Mouse (Mus musculus) stomach, postnatal 0 days (tissue): ENCODE data around the gene Astn1. TPM values are rescaled to one million over a fixed set of nuclear protein-coding genes. Genes with fewer than 3 reads are reported as not detected.

Experiments
- ATAC-seq: fragments of 200-750 bp; cut with Nextera tagmentation; 2 replicates; pipeline ENCODE4 v1.8.0; 2017; ENCODE audit not compliant: low FRiP score, low TSS enrichment
- DNase-seq: peaks from one replicate; pipeline ENCODE4 v3.0.0-alpha.2; 2016; ENCODE audit warnings: low spot score
- H3K27ac ChIP-seq: fragments of 300-500 bp; sonication (generic); replicated peaks from 2 replicates; pipeline ENCODE4 v1.5.1; 2014; ENCODE audit warnings: mild to moderate bottlenecking, control low read depth
- H3K27me3 ChIP-seq: fragments of 300-500 bp; sonication (generic); 2 replicates; pipeline ENCODE4 v1.6.1; 2014; ENCODE audit warnings: low read length; ENCODE audit not compliant: control insufficient read depth, insufficient read depth
- H3K36me3 ChIP-seq: fragments of 300-500 bp; sonication (generic); 2 replicates; pipeline ENCODE4 v1.6.1; 2014; ENCODE audit warnings: low read length, mixed read lengths; ENCODE audit not compliant: control insufficient read depth, insufficient read depth
- H3K4me1 ChIP-seq: fragments of 300-500 bp; sonication (generic); replicated peaks from 2 replicates; pipeline ENCODE4 v1.6.1; 2014; ENCODE audit warnings: antibody characterized with exemption; ENCODE audit not compliant: control insufficient read depth, insufficient read depth
- H3K4me2 ChIP-seq: fragments of 300-500 bp; sonication (generic); replicated peaks from 2 replicates; pipeline ENCODE4 v1.6.1; 2014; ENCODE audit warnings: low read depth, mild to moderate bottlenecking, control low read depth, moderate library complexity
- H3K4me3 ChIP-seq: fragments of 300-500 bp; sonication (generic); 2 replicates; pipeline ENCODE4 v1.5.1; 2014; ENCODE audit warnings: low read depth, low read length, control low read depth
- H3K9ac ChIP-seq: fragments of 300-500 bp; sonication (generic); 2 replicates; pipeline ENCODE4 v1.6.1; 2014; ENCODE audit warnings: mild to moderate bottlenecking, low read length, control low read depth, mixed read lengths
- H3K9me3 ChIP-seq: fragments of 300-500 bp; sonication (generic); 2 replicates; pipeline ENCODE4 v1.6.1; 2016; ENCODE audit warnings: low read length; ENCODE audit not compliant: control insufficient read depth
- CTCF ChIP-seq: IDR thresholded peaks from 2 replicates; pipeline ENCODE4 v1.5.1; 2016; ENCODE audit warnings: antibody characterized with exemption, low read depth, mild to moderate bottlenecking, moderate library complexity
- EP300 ChIP-seq: optimal IDR thresholded peaks from 2 replicates; pipeline ENCODE3; 2016; ENCODE audit warnings: antibody characterized with exemption
- WGBS: fragments of 180-500 bp; shearing (Covaris S2); extraction: QIAGEN DNeasy Blood & Tissue Kit; methylation state at CpG from one replicate; pipeline ENCODE4 v1.1.7; 2014; 5-methylcytosine and 5-hydroxymethylcytosine counted together
- polyA plus RNA-seq: library from polyadenylated mRNA; unstranded; fragments of >200 nt; fragmentation: Nextera tagmentation; extraction: Ambion mirVana; gene quantifications from 2 replicates; pipeline ENCODE4 v1.2.1, GENCODE M21; 2015

Gene Astn1
- polyA plus RNA-seq, 1 experiment from 2014 or later, result 0.47 TPM

GRCm38 (mm10) chr1:158605597-158605996 is 243.5 kb downstream of the Astn1 start:
- Histone ChIP-seq H3K4me1 (no peaks in the 10 kb centered on the region), H3K36me3 (no peaks in the 10 kb centered on the region), H3K4me2 (no peak overlapping the region), H3K27me3 (no peaks in the 10 kb centered on the region), H3K27ac (no peak overlapping the region), H3K9ac (no peak overlapping the region), H3K4me3 (no peak overlapping the region), H3K9me3 (no peaks in the 10 kb centered on the region)
- no peak for ATAC-seq
- TF ChIP-seq CTCF, result no peak
- no peak for TF ChIP-seq EP300
- DNase-seq, result no peak
- WGBS, result 83% methylated on average over 4 of the region's 4 CpGs

DNA sequence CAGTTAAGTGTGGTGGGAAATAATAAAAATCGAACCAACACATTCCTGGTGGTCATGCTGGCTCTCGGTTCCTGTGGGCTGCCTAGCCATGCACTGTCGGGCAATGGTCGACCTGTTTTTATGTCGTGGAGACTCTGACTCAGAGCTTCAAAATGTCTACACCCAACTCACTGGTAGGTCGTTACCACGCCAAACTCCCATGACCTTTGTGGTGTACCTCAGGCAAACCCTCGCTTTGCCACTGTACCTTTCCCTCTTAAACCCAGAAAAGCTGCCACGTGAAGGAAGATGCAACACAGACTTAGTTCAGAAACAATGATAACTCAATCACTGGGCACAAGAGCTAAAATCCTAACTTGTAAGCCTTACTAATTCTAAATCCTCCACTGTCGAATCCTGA is 244.3 kb downstream of the Astn1 start:
- no peak for DNase-seq
- H3K9me3 ChIP-seq, result no peaks in the 10 kb centered on the region
- no peak overlapping the region for H3K4me2 ChIP-seq
- H3K9ac ChIP-seq, result no peak overlapping the region
- 86% methylated on average over 10 of the region's 10 CpGs for WGBS
- no peak overlapping the region for H3K27ac ChIP-seq
- ATAC-seq, result no peak
- H3K27me3 ChIP-seq, result no peaks in the 10 kb centered on the region
- no peak overlapping the region for H3K4me3 ChIP-seq
- H3K4me1 ChIP-seq, result no peaks in the 10 kb centered on the region
- H3K36me3 ChIP-seq, result no peaks in the 10 kb centered on the region
- TF ChIP-seq EP300 (no peak), CTCF (no peak)

DNA sequence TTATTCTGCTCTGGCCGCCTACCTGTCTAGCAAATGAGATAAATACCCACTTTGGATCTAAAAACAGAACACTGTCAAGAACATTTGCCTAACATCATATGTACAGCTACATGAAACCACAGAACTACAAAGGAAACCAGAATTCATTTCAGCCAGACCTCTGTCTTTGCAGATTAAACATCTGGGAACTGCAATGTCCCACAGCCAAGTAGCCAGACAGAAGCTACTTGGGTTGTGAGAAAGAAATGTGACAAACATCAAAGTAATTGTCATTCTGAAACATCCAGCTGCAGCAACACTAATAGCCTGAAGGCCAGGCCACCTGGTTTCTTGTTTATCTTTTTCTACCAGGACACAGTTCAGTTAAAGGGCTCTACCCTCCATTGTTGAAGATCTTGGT is 245.1 kb downstream of the Astn1 start:
- DNase-seq (no peak), ATAC-seq (no peak)
- Histone ChIP-seq H3K36me3 (no peaks in the 10 kb centered on the region), H3K27ac (no peak overlapping the region), H3K4me2 (no peak overlapping the region), H3K27me3 (no peaks in the 10 kb centered on the region), H3K4me1 (no peaks in the 10 kb centered on the region), H3K9me3 (no peaks in the 10 kb centered on the region), H3K9ac (no peak overlapping the region), H3K4me3 (no peak overlapping the region)
- no peak for TF ChIP-seq EP300
- no peak for TF ChIP-seq CTCF
- 66% methylated on average over 1 of the region's 1 CpGs for WGBS

DNA sequence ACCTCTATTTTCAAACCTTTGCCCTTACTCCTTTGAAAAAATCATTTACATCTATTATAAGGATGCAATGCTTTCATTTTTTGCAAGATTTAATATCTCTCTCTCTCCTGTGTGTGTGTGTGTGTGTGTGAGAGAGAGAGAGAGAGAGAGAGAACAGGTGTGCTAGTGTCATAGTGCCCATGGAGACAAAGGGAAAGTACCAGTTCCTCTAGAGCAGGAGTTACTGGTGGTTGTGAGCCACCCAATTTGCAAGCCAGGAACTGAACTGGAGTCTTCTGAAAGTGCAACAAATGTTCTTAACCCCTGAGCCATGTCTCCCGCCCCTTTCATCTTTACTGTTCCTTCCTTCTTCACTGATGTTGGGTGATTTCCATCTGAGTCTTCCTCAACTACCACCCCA is 253.1 kb downstream of the Astn1 start:
- 78% methylated on average over 1 of the region's 1 CpGs for WGBS

GRCm38 (mm10) chr1:158617943-158618342 is 255.9 kb downstream of the Astn1 start:
- H3K27ac ChIP-seq, result no peak overlapping the region
- H3K4me1 ChIP-seq, result no peaks in the 10 kb centered on the region
- DNase-seq (no peak), ATAC-seq (no peak)
- no peaks in the 10 kb centered on the region for H3K36me3 ChIP-seq
- no peak overlapping the region for H3K4me2 ChIP-seq
- TF ChIP-seq CTCF, result no peak
- no peak for TF ChIP-seq EP300
- no peak overlapping the region for H3K9ac ChIP-seq
- H3K4me3 ChIP-seq, result no peak overlapping the region
- H3K9me3 ChIP-seq, result no peaks in the 10 kb centered on the region
- no peaks in the 10 kb centered on the region for H3K27me3 ChIP-seq
- WGBS, result 68% methylated on average over 4 of the region's 4 CpGs

More for the DNA sequence above, 253.1 kb downstream of the Astn1 start:
- no peak overlapping the region for H3K27ac ChIP-seq
- no peaks in the 10 kb centered on the region for H3K27me3 ChIP-seq
- H3K9ac ChIP-seq, result no peak overlapping the region
- no peaks in the 10 kb centered on the region for H3K9me3 ChIP-seq
- H3K4me2 ChIP-seq, result no peak overlapping the region
- no peaks in the 10 kb centered on the region for H3K4me1 ChIP-seq
- H3K4me3 ChIP-seq, result no peak overlapping the region
- ATAC-seq (no peak), DNase-seq (no peak)
- no peak for TF ChIP-seq CTCF
- no peak for TF ChIP-seq EP300
- H3K36me3 ChIP-seq, result no peaks in the 10 kb centered on the region

GRCm38 (mm10) chr1:158632935-158633334 is 270.9 kb downstream of the Astn1 start:
- no peak overlapping the region for H3K27ac ChIP-seq
- no peak overlapping the region for H3K9ac ChIP-seq
- DNase-seq, result no peak
- H3K36me3 ChIP-seq, result no peaks in the 10 kb centered on the region
- no peak overlapping the region for H3K4me3 ChIP-seq
- no peak for ATAC-seq
- no peaks in the 10 kb centered on the region for H3K9me3 ChIP-seq
- no peaks in the 10 kb centered on the region for H3K4me1 ChIP-seq
- H3K4me2 ChIP-seq, result no peak overlapping the region
- WGBS, result 62% methylated on average over 4 of the region's 4 CpGs
- TF ChIP-seq EP300, result no peak
- TF ChIP-seq CTCF, result no peak
- no peaks in the 10 kb centered on the region for H3K27me3 ChIP-seq
